Comparison of ENCODE assay signal across 21 mouse cellular contexts in the genomic region with DNA sequence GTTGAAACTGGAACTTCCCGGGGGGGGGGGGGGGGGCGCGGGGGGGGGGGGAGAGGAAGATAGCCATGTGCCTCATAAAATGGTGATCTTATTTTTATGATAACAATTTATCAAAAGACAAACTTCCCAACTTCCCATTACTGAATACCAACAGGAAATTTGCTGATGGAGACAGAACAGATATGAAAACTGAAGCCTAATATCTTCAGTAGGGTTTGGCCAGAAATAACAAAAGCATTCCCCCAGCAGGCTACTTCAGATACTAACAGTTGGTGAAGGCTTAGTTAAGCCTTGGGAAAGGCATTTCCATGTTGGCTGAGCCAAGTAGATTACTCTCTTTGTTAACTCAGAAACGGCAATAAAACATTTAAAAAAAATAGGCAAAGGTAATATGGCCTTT.
"Had no signal": no experiment of that assay in that cellular context is flagged by ENCODE, and none has a peak within 500 bp of the region (broad histone marks: within the 10 kb centered on the region; RNA-seq: fewer than 3 reads in every experiment).

No protein-coding gene starts in this region.

- H3K36me3 ChIP-seq: limb, embryonic 10.5 days; limb, embryonic 13.5 days; liver, embryonic 12.5 days; liver, embryonic 15.5 days; lung, embryonic 15.5 days; midbrain, embryonic 10.5 days; neural tube, embryonic 12.5 days; neural tube, embryonic 15.5 days had no signal

- H3K4me1 ChIP-seq: midbrain, embryonic 10.5 days; neural tube, embryonic 12.5 days had no signal

- DNase-seq: kidney, postnatal 25 days; liver; lung, adult 18-20 months; lung, postnatal 10 days; lung, postnatal 36 days; right cerebral cortex, adult 18-20 months; right cerebral cortex, postnatal 14 days; thymus, adult 2 months; thymus, postnatal 14 days; thymus, postnatal 4 days had no signal

- H3K9me3 ChIP-seq: limb, embryonic 10.5 days; limb, embryonic 13.5 days; liver, embryonic 12.5 days; liver, embryonic 15.5 days; lung, embryonic 15.5 days; megakaryocyte, embryonic 14.5 days; midbrain, embryonic 10.5 days; neural tube, embryonic 12.5 days; neural tube, embryonic 15.5 days had no signal

- H3K4me2 ChIP-seq: limb, embryonic 13.5 days; liver, embryonic 12.5 days; liver, embryonic 15.5 days; lung, embryonic 15.5 days; neural tube, embryonic 12.5 days; neural tube, embryonic 15.5 days had no signal

- H3K27ac ChIP-seq: limb, embryonic 10.5 days; limb, embryonic 13.5 days; liver, embryonic 12.5 days; liver, embryonic 15.5 days; lung, embryonic 15.5 days; midbrain, embryonic 10.5 days; neural tube, embryonic 12.5 days; stomach, postnatal 0 days had no signal

- H3K27me3 ChIP-seq: limb, embryonic 13.5 days; liver, embryonic 12.5 days; liver, embryonic 15.5 days; lung, embryonic 15.5 days; megakaryocyte, embryonic 14.5 days; neural tube, embryonic 12.5 days; neural tube, embryonic 15.5 days had no signal

- ATAC-seq: liver, embryonic 12.5 days had no signal

- H3K9ac ChIP-seq: limb, embryonic 13.5 days; liver, embryonic 12.5 days; liver, embryonic 15.5 days; lung, embryonic 15.5 days; neural tube, embryonic 12.5 days; neural tube, embryonic 15.5 days had no signal

- H3K4me3 ChIP-seq: layer of hippocampus, adult 2 months; limb, embryonic 10.5 days; limb, embryonic 13.5 days; liver, embryonic 12.5 days; liver, embryonic 15.5 days; lung, embryonic 15.5 days; midbrain, embryonic 10.5 days; neural tube, embryonic 12.5 days; neural tube, embryonic 15.5 days had no signal
